Mouse (Mus musculus) erythroblast, embryonic 14.5 days (primary cell): ENCODE results near the gene Dnmt3c.

Source experiments
- GATA1 ChIP-seq: IDR thresholded peaks from 2 replicates; pipeline ENCODE4 v1.6.1; 2012; ENCODE audit warnings: low read length, inconsistent platforms, mixed read lengths
- TAL1 ChIP-seq: IDR thresholded peaks from 3 replicates; pipeline ENCODE4 v1.6.1; 2012; ENCODE audit warnings: low read length, inconsistent platforms, mixed read lengths

DNA sequence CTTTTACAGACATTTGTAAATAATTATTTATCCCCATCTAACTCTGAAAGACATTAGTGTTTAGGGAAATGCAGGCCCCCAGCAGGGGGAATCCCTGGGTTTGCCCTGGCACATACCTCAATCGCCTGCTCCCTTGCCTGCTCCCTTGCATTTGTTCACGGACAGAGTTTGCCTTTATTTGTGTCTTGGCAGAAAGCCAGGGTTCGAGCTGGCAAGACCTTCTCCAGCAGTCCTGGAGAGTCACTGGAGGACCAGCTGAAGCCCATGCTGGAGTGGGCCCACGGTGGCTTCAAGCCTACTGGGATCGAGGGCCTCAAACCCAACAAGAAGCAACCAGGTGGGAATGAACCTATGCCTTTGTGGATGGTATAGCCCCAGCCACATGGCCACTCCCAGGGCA lies 26.3 kb upstream of the Dnmt3c start:
- no peak for TF ChIP-seq GATA1
- no peak for TF ChIP-seq TAL1
